Mouse (Mus musculus): Measurements from ENCODE around the gene Gabrr1.
"Not testable (repeated sequence)": the region's sequence is repeated elsewhere in the genome, so short reads cannot be mapped to it uniquely, and the experiment has no call there.

DNA sequence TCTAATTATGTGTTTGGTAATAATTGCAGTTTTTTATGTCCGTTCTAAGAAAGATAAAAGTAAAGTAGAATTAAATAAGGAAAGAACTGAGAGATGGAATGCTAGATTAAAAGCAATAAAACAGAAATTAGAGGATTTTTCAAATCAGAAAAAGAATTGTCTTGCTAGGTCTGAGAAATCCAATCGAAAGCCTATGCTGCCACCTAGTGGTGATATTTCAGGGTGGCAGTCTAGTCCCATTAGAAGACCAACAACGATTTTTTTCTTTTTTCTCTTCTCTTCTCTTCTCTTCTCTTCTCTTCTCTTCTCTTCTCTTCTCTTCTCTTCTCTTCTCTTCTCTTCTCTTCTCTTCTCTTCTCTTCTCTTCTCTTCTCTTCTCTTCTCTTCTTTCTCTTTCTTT, 13.2 kb upstream of the Gabrr1 start:
- TF ChIP-seq CTCF (IDR thresholded peaks at IDR 0.05; ENCODE audit: control insufficient read depth, insufficient read depth, insufficient read length); USF1 (IDR thresholded peaks at IDR 0.05; ENCODE audit: low read depth); MYOG (IDR thresholded peaks at IDR 0.05; ENCODE audit: control insufficient read depth, extremely low read depth, insufficient read length); MAX (IDR thresholded peaks at IDR 0.05); CEBPB (IDR thresholded peaks at IDR 0.05; ENCODE audit: low read depth); FOSL1 (IDR thresholded peaks at IDR 0.05; ENCODE audit: insufficient read depth, low read length, poor library complexity, severe bottlenecking); MYOD1 (IDR thresholded peaks at IDR 0.05; ENCODE audit: control insufficient read depth, insufficient read length, low read depth): not testable (repeated sequence)
